Mouse (Mus musculus): ENCODE measurements at regions not wholly inside any gene's neighbourhood (a gene's known extent, or its start where the extent isn't known, plus 50 kb on each side); places are given as distances from the start of the nearest gene placed in this dataset.

DNA sequence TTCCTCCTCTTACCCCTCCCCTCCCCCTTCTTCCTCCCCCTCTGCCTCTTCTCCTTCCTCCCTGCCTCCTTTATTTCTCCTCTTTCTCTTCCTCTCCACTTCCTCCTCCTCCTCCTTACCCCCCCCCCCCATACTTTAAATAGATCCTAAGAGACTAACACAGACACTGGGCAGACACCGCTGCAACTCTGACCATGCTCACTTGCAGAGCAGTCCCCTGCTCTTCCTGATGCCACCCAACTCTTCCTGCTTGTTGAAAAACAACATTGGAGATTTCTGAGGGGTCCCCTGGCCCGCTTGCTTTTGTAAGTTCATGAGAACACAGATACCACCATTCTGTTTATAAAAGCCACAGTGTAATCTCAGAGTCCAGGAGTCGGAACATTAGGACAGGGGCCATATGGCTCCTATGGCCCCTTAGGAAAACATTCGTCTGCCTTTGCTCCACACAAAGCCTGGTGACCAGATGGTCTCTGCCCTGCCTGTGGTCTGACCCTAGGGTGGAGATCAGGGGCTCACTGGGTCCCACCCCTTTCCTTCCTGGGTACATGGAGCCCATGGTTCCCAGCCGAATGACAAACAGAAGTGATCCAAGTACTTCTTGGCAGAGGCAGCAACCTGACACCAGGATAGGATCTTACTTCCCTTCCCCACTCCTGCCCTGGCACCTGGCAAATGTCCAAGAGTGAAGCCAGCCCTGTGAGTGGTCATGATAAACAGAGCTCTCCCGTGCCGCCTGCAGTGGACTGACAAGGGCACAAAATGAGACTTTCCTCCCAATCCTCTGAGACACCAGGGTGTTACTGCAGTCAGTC is 123.1 kb downstream of the Ets2 start:
- DNase-seq (ENCODE audit: low spot score in 2 of 2) = no peak
- intact Hi-C loops (cut with DNase I) = loop anchor here (5.0 kb wide), 1 partner anchor 117 kb away; no protein-coding TSS in a partner anchor

DNA sequence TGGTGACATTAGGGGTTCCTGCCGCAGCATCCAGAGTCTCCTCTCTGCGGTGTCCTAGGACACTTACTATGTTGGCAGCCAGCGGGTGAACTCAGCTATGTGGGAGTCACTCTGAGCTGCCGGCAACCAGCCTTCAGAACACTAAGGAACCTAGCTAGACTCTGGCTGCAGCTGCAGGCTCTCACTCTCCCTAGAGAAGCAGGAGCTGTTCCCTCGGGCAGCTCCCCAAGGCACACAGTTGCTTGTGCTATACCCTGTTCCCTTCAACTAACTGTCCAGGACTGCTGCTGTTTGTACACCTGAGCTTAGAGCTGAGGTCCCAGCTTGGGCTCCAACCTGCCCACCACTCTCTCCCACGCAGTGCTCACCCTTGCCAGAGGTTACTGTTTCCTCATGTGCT is 121.9 kb downstream of the Ets2 start:
- DNase-seq (ENCODE audit: low spot score in 2 of 2) = peak in 1 of 2 experiments; percentile 58
- intact Hi-C loops (cut with DNase I) = loop anchor here (5.0 kb wide), 1 partner anchor 118 kb away; no protein-coding TSS in a partner anchor

DNA sequence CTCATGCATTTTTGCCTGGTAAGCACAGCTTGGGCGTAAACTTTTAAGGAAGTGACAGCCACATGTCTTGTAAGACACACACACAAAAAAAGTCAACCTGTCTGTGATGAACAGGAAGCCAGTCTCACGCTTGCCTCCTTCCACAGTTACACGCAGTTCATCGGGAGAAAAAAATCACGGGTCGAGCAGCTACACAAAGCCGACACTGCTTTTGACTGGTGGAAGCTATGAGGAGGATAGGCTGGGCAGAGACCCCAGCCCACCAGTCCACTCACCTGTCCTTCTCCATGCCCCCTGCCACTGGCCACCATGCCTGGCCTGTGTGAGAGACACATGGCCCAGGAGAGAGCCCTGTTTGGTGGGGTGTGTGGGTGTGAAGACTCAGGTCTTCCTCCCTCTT is 119.2 kb downstream of the Ets2 start:
- no peak for DNase-seq (ENCODE audit: low spot score in 2 of 2)
- intact Hi-C loops (cut with DNase I) = loop anchor here (5.0 kb wide), 1 partner anchor 121 kb away; no protein-coding TSS in a partner anchor

DNA sequence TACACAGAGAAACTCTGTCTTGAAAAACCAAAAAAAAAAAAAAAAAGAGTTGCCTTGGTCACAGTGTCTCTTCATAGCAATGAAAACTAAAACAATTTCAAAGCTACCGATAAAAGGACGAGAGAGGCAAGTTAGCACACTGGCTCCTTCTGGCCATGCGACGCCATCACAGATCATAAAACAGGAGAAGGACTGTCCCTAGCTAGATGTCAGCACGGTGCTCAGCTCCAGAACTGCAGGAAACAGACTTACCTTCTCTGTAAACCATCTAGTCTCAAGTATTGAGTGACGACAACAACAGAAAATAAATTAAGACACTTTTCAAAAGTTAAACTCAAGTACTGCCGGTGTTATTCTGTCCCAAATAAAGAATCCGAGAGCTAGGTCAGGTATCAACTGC is 118.7 kb downstream of the Ets2 start:
- DNase-seq (ENCODE audit: low spot score in 2 of 2) = no peak

DNA sequence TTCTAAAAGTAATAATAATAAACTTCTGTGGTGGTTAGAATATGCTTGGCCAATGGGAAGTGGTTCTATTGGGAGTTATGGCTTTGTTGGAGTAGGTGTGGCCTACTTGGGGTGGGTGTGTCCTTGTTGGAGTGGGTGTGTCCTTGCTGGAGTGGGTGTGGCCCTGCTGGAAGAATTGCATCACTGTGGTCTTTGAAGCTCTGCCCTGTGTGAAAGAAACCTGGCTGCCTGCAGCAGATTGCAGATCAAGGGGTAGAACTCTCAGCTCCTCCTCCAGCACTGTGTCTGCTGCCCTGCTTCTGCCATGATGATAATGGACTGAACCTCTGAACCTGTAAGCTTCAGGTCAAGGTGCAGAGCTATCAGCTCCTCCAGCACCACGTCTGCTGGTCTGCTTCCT is 118.1 kb downstream of the Ets2 start:
- no peak for DNase-seq (ENCODE audit: low spot score in 2 of 2)
- intact Hi-C loops (cut with DNase I) = loop anchor here (5.0 kb wide), 1 partner anchor 122 kb away; no protein-coding TSS in a partner anchor

More for the DNA sequence above, 118.7 kb downstream of the Ets2 start:
- intact Hi-C loops (cut with DNase I) = loop anchor here (5.0 kb wide), 1 partner anchor 122 kb away; no protein-coding TSS in a partner anchor

DNA sequence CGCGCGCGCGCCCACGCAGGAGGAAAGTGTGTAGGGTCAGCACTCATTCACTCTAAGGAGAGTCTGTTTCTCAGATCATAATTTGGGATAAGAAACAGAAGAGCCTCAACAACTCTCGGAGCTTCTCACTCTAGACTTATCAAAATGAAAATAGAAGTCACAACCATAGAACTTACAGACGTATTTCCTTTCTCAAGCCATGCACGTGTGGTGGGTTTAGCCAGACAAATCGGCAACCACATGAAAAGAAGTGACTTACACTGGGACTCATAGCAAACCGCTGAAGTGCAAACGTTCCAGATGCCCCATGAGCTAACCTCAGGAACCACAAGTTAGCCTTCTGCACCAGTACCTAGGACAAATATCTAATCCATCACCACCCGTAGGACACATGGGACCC is 114.1 kb downstream of the Ets2 start:
- intact Hi-C loops (cut with DNase I) = no loop called here
- DNase-seq (ENCODE audit: low spot score in 2 of 2) = no peak

DNA sequence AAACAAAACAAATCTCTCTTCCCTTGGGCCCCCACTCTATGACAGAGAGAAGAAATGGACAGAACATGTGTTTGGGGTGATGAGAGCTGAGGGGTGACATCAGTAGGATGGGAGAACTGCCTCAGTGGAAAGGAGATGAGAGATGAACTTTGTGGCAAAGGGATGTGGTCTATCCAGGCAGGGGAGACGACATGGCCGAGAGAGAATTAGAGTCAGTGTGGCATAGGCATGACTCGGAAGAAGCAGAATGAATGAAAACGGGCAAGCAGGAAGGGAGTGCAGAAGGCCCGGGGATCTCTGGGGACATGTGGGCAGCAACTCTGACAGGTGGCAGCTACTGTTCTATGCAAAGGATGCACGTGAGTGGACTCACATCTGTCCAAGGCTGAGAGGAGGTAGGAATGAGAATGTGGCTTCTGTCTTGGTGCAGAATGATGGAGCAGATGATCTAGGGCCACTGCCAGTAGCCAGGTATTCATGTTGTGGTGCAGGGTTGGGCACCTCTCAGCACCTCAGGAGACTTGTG is 113.4 kb downstream of the Ets2 start:
- DNase-seq (ENCODE audit: low spot score in 2 of 2) = no peak
- intact Hi-C loops (cut with DNase I) = no loop called here

DNA sequence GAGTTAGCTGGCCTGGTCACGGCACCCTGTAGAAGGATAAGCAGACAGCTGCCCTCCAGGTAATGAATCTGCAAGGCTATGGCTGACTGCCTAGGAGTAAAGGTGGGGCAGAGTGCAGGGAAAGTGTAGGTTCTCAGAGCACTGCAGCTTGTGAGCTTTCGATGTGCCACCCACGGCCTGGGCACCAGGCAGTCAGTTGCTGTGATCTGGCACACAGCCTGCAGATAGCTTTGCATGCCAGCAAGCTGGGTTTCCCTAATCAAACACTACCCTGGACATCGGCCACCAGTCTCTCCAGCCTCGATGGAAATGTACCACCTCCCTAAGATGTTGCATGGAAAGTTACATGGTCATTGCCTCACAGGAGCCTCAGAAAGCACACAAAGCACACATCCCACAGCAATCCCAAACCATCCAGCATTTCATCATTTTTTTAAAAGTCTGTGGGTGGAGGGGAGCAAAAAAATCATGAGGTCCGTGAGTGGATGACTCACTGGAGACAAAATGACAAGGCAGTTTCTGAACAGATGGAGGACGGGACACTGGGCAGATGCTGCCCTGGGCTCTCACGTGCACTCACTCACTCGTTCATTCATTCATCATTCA is 112.7 kb downstream of the Ets2 start:
- peak; percentile 55 to 89 for DNase-seq (ENCODE audit: low spot score in 2 of 2)
- intact Hi-C loops (cut with DNase I) = no loop called here

DNA sequence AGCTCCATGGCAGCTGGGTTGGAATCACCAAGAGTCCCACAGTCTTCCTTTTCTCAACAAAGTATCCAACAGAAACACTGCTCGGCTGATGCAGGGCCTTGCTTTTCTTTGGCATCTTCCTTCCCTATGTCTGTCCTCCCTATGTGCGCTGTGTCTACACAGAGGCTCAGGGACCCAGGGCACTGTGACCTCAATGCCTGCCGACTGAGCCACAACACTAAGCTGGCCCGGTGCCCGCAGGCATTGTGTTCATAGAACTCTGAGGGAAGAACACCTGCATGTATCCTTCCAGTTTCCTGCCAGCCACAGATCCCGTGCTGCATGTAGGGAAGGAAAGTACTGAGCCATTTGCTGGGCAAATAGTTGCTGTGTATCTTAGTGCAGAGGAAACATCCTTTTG is 109.2 kb downstream of the Ets2 start:
- no peak for DNase-seq (ENCODE audit: low spot score in 2 of 2)
- intact Hi-C loops (cut with DNase I) = no loop called here

DNA sequence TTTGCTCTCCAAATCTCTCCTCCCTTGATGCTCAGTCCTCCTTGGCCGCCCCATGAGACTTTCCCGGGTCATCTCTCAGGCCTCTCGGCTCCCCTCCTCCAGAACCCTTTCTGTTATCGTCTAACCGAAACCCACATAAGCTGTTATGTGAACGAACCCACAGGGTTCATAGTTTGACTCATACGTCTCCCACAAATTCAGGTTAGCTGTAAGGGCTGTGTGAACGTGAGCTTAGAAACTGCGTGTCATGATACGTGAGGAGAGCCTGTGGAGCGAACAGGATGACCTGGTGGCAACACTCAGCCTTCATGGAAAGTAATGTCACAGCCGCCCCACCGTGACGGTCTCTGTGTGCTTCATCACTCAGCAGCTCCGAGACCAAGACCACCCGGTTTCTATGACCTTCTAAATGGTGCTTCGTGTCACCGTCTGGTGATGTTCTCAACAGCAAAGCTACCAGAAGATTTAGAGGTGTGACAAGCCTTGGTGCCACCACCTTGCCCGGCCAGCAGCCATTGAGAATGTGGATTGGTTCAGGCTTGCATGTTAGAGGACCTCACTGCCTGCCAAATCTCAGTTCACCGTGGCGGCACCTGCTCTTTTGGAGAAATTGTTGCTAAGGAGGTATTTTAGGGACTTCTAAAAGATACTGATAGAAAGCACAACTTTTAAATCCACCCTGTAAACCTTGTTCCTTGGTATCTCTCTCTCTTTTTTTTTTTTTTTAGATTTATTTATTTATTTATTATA is 107.4 kb downstream of the Ets2 start:
- no peak for DNase-seq (ENCODE audit: low spot score in 2 of 2)
- intact Hi-C loops (cut with DNase I) = no loop called here

DNA sequence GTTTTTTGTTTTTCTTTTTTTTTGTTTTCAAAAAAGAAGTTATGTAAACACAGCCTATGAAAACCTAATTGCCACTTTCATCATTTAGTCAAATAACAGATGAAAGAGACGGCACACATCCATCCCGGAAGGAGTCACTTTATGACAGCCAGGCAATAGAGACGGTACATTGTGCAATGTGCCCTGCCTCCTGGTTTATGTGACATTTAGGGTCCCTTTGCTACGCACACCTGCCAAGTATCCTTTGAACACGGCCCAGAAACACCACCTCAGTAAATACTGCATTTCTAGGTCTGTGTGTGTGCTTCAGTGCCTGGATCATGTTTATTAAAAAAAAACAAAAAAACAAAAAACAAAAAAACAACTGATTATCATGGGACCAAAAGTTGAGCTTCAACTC is 104.6 kb downstream of the Ets2 start:
- no peak for DNase-seq (ENCODE audit: low spot score in 2 of 2)
- intact Hi-C loops (cut with DNase I) = no loop called here

DNA sequence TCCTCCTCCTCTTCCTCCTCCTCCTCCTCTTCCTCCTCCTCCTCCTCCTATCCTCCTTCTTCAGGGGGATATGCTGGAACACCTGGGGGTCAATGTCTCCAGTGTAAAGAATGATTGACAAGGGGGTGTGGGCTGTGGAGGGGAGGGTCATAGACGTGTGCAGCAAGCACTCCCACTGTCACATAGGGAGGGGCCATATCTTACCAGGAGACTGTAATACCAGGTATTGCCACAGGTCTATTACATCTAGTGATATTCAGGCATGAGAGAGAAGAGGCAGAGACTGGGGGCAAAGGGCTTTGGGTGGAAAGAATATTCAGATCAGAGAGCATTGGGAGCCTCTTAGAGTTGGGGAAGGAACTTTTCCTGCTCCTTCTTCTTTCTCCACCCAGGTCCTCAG is 102.3 kb downstream of the Ets2 start:
- no peak for DNase-seq (ENCODE audit: low spot score in 2 of 2)
- intact Hi-C loops (cut with DNase I) = no loop called here

DNA sequence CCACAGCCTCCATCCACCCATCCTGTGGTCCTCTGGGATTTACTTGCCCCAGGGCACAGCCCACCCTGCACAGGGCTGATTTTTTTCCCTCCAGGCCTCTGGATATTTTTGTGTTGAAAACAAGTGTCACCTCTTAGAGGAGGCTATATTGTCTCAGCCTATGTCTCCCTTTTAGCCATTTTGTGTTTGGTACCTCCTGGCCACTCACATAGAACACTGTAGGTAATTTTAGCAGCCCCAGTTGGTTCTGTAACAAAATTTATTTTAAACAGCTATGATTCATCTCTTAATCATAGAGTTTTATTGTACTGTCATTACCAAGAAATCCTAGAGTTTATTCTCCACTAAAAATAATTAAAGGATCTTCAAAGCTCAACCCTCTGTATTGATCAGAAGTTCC is 100.8 kb downstream of the Ets2 start:
- intact Hi-C loops (cut with DNase I) = loop anchor here (2.0 kb wide), 1 partner anchor 98 kb away; no protein-coding TSS in a partner anchor
- peak; percentile 19 to 65 for DNase-seq (ENCODE audit: low spot score in 2 of 2)

DNA sequence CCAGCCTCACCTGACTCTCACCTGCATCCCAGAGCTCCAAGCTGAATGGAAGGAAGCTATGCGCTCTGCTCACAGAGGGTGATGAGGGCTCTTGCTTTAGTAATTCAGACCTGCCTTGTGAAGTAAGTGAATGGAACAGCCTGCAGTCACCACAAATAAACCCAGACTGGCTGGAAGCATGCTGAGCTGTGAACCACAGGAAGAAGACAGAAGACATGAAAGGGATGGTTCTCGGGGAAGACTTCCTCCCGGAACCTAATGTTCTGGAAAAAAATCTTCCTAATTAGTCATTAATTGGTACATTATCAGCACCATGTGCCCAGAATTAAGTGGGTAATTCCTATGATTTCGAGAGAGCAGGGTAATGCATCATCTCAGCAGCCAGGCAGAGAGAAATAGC is 100.3 kb downstream of the Ets2 start:
- peak in 1 of 2 experiments; percentile 56 for DNase-seq (ENCODE audit: low spot score in 2 of 2)
- intact Hi-C loops (cut with DNase I) = loop anchor here (2.0 kb wide), 1 partner anchor 97 kb away; no protein-coding TSS in a partner anchor

DNA sequence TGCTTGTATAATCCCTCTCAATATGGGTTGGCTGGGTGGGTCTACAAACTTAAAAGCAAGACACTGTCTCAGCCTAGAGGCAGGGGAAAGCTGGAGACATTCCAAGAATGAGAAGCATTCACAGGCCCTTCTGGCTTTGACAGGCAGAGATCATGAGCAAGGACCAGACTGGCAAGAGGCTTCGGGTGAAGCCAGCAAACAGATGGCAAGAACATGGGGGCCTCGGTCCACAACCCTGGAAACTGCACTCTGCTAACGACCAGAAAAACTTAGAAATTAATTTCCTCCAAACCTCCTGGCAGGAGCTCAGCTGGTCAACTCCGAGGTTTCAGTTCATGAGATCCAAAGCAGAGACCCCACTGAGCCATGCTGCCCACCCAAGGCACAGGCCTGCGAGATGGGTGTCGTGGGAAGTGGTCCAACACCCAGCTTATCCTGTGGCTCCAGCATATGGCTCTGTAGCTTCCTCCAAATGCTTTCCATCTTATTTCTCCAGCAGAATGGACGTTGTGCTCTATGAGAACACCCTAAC is 99.1 kb downstream of the Ets2 start:
- no peak for DNase-seq (ENCODE audit: low spot score in 2 of 2)
- intact Hi-C loops (cut with DNase I) = no loop called here

DNA sequence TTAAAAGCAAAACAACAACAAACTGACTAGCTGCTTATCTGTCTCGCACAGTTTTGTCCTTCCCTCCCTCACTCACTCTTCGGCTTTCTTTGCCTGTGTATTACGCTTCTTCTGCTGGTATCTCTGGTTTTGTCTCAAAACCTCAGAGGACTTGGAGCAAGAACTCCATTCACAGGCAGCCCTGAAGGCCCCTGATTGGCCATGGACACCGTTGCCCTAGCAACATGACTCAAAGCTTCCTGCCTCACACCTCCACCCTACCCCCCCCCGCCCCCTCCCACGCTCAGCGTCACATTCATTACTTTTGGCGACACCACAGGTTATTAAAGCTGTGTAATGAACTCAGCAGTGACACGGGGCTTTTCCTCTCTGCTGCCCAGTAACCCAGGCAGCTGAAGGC is 96.7 kb downstream of the Ets2 start:
- DNase-seq (ENCODE audit: low spot score in 2 of 2) = peak in 1 of 2 experiments; percentile 52
- intact Hi-C loops (cut with DNase I) = no loop called here

DNA sequence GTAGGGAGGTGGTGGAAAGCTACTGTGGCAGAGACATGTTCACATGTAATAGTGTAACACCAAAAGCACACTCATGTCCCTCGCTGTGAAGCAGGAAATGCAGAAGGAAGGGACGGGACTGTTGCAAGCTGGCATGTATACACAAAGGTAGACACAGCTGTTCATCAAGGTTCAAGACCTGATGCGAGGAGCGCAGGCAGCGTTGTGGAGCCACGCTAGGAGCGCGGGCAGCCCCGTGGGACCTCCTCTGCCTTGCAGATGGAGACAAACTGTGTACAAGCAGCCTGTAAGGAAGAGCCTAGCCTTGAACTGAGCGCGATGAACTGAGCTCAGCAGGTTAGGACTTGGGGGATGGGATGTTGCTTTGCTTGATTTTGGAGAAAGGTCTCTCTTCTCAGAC is 96.2 kb downstream of the Ets2 start:
- DNase-seq (ENCODE audit: low spot score in 2 of 2) = no peak
- intact Hi-C loops (cut with DNase I) = no loop called here

DNA sequence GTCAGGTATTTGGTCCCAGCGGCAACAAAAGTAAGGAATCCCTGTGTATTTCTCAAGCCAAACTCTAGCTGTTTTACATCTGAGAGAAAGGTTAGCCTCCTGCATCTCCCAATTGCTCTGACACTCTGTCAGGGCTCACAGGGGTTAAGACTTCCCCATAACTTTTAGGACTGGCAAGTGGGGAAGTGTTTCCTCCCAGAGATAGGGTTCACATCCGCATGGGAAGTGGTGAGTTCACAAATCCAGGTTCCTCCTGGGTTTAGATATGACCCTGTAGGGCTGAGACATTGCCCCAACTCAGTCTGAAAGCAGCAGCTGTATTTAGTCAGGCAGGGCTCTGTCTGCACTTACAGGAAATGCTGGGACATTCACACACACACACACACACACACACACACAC is 95.3 kb downstream of the Ets2 start:
- intact Hi-C loops (cut with DNase I) = no loop called here
- DNase-seq (ENCODE audit: low spot score in 2 of 2) = no peak

DNA sequence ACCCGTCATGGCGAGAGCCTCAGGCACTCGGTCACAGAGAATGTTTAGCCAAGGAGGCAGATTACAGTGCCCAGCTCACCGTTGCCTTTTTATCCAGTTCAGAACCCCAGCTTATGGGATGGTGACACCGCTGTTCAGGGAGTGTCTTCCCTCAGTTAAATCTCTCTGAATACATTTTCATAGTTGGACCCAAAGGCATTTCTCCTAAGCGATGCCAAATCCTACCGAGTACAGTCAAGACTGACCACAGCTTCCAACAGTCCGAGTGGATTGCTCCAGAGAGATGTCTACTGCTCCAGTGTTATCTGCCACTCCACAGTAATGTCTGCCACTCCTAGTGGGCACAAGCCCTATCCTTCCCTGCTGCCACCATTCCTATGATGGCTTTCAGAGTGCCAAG is 93.0 kb downstream of the Ets2 start:
- intact Hi-C loops (cut with DNase I) = no loop called here
- no peak for DNase-seq (ENCODE audit: low spot score in 2 of 2)

DNA sequence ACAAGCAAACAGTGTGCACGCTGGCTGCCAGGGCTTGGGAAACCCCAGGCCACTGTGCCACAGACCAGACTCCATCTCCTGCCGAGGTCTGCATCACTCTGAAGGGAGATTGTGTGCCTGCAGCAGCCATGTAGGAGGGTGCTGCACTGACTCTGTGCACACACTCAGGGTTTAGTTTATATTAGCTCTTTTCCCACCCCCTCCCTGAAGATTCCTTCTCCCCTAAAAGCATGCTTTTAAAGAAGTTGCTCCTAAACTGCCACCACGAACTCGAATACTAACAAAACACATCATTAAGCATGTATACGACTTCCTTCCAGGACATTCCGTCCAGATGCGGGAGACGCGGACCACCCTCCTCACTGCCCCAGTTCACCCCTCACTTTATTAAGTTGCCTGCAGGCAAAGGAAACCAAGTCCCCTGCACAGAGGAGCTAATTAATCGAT is 92.4 kb downstream of the Ets2 start:
- intact Hi-C loops (cut with DNase I) = no loop called here
- DNase-seq (ENCODE audit: low spot score in 2 of 2) = no peak
